Mouse (Mus musculus) gastrocnemius, postnatal 14 days (tissue): ENCODE measurements around the gene Slco1a5. TPM values are rescaled to one million over a fixed set of nuclear protein-coding genes. Genes with fewer than 3 reads are reported as not detected.

Experiments used
- total RNA-seq, 2 experiments: library from RNA; stranded (reverse); gene quantifications; 2 replicates each; pipeline ENCODE4 v1.2.3; 2021

Gene Slco1a5
- total RNA-seq, 2 experiments from 2014 or later = not detected

Other genes starting within 250 kb of the Slco1a5 start
- not detected for gene Slco1a6, start 114.5 kb downstream of the Slco1a5 start, total RNA-seq
- gene Iapp, start 24.6 kb downstream of the Slco1a5 start, total RNA-seq = not detected
- 1 to 10 TPM; 7.3 to 8.3 TPM for gene Pyroxd1, start 22.7 kb upstream of the Slco1a5 start, total RNA-seq
- gene Recql, start 64.1 kb upstream of the Slco1a5 start, total RNA-seq = 1 to 10 TPM; 3.9 to 4.9 TPM
- 10 to 100 TPM; 15.3 to 18.3 TPM for gene Golt1b, start 64.2 kb upstream of the Slco1a5 start, total RNA-seq
- under 1 TPM in 1 of 2 experiments, not detected in 1; 0.60 TPM for gene Spx, start 90.5 kb upstream of the Slco1a5 start, total RNA-seq
- under 1 TPM in 1 of 2 experiments, not detected in 1; 0.31 TPM for gene Gys2, start 150.1 kb upstream of the Slco1a5 start, total RNA-seq
- 100 to 1,000 TPM; 112 to 138 TPM for gene Ldhb, start 185.0 kb upstream of the Slco1a5 start, total RNA-seq
- 10 to 100 TPM; 20.7 to 21.4 TPM for gene Kcnj8, start 248.6 kb upstream of the Slco1a5 start, total RNA-seq